Mouse (Mus musculus) MEL-GATA-1-ER (cell line): ENCODE measurements around the gene Zfp672.
A peak's percentile ranks its signal among the peaks of the same experiment; 100 is the strongest.
"Not testable (repeated sequence)": the region's sequence is repeated elsewhere in the genome, so short reads cannot be mapped to it uniquely, and the experiment has no call there.

Source experiments
- DNase-seq: peaks from one replicate; pipeline ENCODE4 v3.0.0-alpha.2; 2012; ENCODE audit warnings: low read depth; ENCODE audit errors: extremely low read depth

The Zfp672 gene

GRCm38 (mm10) chr11:58330276-58331148 is at the start of gene Zfp672, which contains the start of gene Sh3bp5l:
Zfp672 (minus strand) TSS chr11:58330339.
Sh3bp5l (plus strand) TSS chr11:58330724.
- DNase-seq: peak; percentile 95

- peak; percentile 10 for DNase-seq
These were observed 49.4 kb upstream of the Zfp672 start for GRCm38 (mm10) chr11:58379516-58379915.

GRCm38 (mm10) chr11:58378763-58379278 is 48.7 kb upstream of the Zfp672 start, which contains the start of gene Lypd8:
Lypd8 (plus strand) TSS chr11:58379043.
- DNase-seq: no peak

GRCm38 (mm10) chr11:58377686-58378085 is 47.5 kb upstream of the Zfp672 start:
- DNase-seq: no peak

GRCm38 (mm10) chr11:58377273-58377672 is 47.1 kb upstream of the Zfp672 start:
- no peak for DNase-seq

- DNase-seq: not testable (repeated sequence)
These were observed 36.1 kb upstream of the Zfp672 start for GRCm38 (mm10) chr11:58366191-58366590.

GRCm38 (mm10) chr11:58364454-58364853 is 34.3 kb upstream of the Zfp672 start:
- DNase-seq: no peak

GRCm38 (mm10) chr11:58362562-58362961 is 32.4 kb upstream of the Zfp672 start:
- not testable (repeated sequence) for DNase-seq

- DNase-seq: no peak
These were observed 27.9 kb upstream of the Zfp672 start for GRCm38 (mm10) chr11:58357844-58358534.

GRCm38 (mm10) chr11:58357042-58357441 is 26.9 kb upstream of the Zfp672 start:
- no peak for DNase-seq

GRCm38 (mm10) chr11:58354927-58355326 is 24.8 kb upstream of the Zfp672 start:
- no peak for DNase-seq

GRCm38 (mm10) chr11:58354476-58354875 is 24.3 kb upstream of the Zfp672 start:
- DNase-seq: no peak

- DNase-seq: no peak
These were observed 23.6 kb upstream of the Zfp672 start for GRCm38 (mm10) chr11:58353709-58354108.

- DNase-seq: peak; percentile 66
These were observed 22.8 kb upstream of the Zfp672 start for GRCm38 (mm10) chr11:58352681-58353548.

- DNase-seq: no peak
These were observed 21.0 kb upstream of the Zfp672 start for GRCm38 (mm10) chr11:58351179-58351578.

GRCm38 (mm10) chr11:58350628-58351027 is 20.5 kb upstream of the Zfp672 start:
- DNase-seq: no peak

GRCm38 (mm10) chr11:58346745-58347144 is 16.6 kb upstream of the Zfp672 start:
- no peak for DNase-seq

- no peak for DNase-seq
These were observed 4.6 kb upstream of the Zfp672 start for GRCm38 (mm10) chr11:58334746-58335145.

GRCm38 (mm10) chr11:58331546-58331945 is 1.4 kb upstream of the Zfp672 start:
- no peak for DNase-seq

- no peak for DNase-seq
These were observed 983 bp upstream of the Zfp672 start for GRCm38 (mm10) chr11:58331149-58331495.

GRCm38 (mm10) chr11:58329906-58330275 is 248 bp downstream of the Zfp672 start:
- no peak for DNase-seq
